Mouse (Mus musculus) forebrain, embryonic 10.5 days (tissue): Measurements from ENCODE around the gene Tom1l1. TPM values are rescaled to one million over a fixed set of nuclear protein-coding genes. Genes with fewer than 3 reads are reported as not detected.

ENCODE experiments used
- DNase-seq: peaks from one replicate; pipeline ENCODE4 v3.0.0-alpha.2; 2017; ENCODE audit warnings: low spot score; ENCODE audit errors: extremely low spot score
- H3K27ac ChIP-seq: fragments of 300-500 bp; sonication (generic); 2 replicates; pipeline ENCODE4 v1.5.1; 2016; ENCODE audit warnings: mild to moderate bottlenecking
- H3K27me3 ChIP-seq: fragments of 300-500 bp; sonication (generic); 2 replicates; pipeline ENCODE4 v1.6.1; 2016; ENCODE audit warnings: mild to moderate bottlenecking; ENCODE audit not compliant: poor library complexity, severe bottlenecking
- H3K36me3 ChIP-seq: fragments of 300-500 bp; sonication (generic); replicated peaks from 2 replicates; pipeline ENCODE4 v1.6.1; 2016; ENCODE audit warnings: mild to moderate bottlenecking, moderate library complexity
- H3K4me1 ChIP-seq: fragments of 300-500 bp; sonication (generic); 2 replicates; pipeline ENCODE4 v1.6.1; 2016
- H3K4me3 ChIP-seq: fragments of 300-500 bp; sonication (generic); 2 replicates; pipeline ENCODE4 v1.5.1; 2016; ENCODE audit warnings: mild to moderate bottlenecking, moderate library complexity
- H3K9me3 ChIP-seq: fragments of 300-500 bp; sonication (generic); 2 replicates; pipeline ENCODE4 v1.6.1; 2016; ENCODE audit warnings: mild to moderate bottlenecking, moderate library complexity
- WGBS: fragments of 180-500 bp; shearing (Covaris S2); methylation state at CpG from one replicate; pipeline ENCODE4 v1.1.7; 2016; 5-methylcytosine and 5-hydroxymethylcytosine counted together
- polyA plus RNA-seq: library from polyadenylated mRNA; unstranded; fragments of >200 nt; fragmentation: Nextera tagmentation; extraction: Ambion mirVana; gene quantifications from 2 replicates; pipeline ENCODE4 v1.2.1, GENCODE M21; 2016

Gene Tom1l1
- polyA plus RNA-seq, 1 experiment from 2014 or later = 19.6 TPM

DNA sequence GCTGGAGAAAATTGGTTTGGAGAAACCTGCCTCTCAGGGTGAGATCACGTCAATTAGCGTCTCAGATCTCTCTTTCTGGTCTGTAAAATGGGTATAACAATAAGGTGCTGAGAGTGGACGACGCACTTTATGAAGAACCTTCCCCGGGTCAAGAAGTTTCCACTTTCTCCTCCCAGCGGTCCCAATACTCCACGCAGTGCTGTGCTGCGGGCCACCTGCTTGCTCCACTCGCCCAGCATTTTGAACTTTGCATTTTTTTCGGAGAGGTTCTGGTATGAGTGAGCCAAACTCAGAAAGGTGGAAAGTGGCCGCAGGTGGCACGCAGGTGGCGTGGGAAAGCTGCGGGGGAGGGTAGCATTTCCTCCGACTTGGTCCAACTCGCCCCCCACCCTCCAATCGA, 1.1 kb downstream of the Tom1l1 start:
- H3K36me3 ChIP-seq = peaks cover 21% of the 10 kb centered on the region
- peak overlapping the region; percentile 89 for H3K27ac ChIP-seq
- DNase-seq = no peak
- H3K4me1 ChIP-seq = peaks cover 30% of the 10 kb centered on the region
- peak overlapping the region; percentile 69 for H3K4me3 ChIP-seq
- under 1% methylated on average over 17 of the region's 17 CpGs for WGBS
- peaks cover 20% of the 10 kb centered on the region for H3K27me3 ChIP-seq
- H3K9me3 ChIP-seq = no peaks in the 10 kb centered on the region; the same call in 1 of the 2 replicates

DNA sequence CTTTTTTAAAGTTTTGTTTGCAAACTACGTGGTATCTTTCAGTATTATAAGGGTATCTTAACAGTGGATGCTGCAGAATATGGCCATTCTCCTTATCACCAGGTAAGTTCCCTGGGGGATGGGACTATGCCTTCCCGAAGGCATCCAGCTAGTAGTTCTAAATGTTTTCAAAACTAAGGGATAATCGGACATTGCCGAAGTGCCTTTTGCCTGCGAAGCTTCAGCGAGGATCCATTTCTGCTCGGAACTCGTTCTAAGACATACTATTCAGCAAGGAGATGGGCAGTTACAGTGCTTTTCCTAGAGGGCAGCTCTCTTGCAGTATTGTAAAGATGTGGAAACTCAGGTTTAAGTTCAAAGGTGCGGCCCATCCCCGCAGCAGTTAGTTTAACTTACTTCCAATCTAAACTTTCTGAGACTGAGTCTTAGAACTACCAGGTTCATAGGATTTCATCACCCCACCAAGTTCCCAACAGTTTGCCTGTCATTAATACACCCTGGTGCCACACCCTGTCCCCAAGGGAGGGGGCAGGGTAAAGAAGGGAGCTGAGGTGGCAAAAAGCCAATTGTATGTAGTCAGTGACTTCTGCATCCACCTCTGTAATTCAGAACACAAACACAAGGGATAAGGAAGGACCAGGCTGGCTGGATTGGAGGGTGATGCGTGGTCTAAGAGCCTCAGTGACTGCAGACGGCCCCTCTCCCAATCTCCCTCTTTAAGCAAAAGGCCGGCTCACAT, 1.7 kb downstream of the Tom1l1 start:
- peaks cover 30% of the 10 kb centered on the region for H3K4me1 ChIP-seq
- peaks cover 20% of the 10 kb centered on the region for H3K27me3 ChIP-seq
- no peak for DNase-seq
- H3K4me3 ChIP-seq = peak overlapping the region; percentile 69
- 74% methylated on average over 13 of the region's 13 CpGs for WGBS
- no peaks in the 10 kb centered on the region; the same call in 1 of the 2 replicates for H3K9me3 ChIP-seq
- peaks cover 22% of the 10 kb centered on the region for H3K36me3 ChIP-seq
- peak overlapping the region; percentile 89 for H3K27ac ChIP-seq

DNA sequence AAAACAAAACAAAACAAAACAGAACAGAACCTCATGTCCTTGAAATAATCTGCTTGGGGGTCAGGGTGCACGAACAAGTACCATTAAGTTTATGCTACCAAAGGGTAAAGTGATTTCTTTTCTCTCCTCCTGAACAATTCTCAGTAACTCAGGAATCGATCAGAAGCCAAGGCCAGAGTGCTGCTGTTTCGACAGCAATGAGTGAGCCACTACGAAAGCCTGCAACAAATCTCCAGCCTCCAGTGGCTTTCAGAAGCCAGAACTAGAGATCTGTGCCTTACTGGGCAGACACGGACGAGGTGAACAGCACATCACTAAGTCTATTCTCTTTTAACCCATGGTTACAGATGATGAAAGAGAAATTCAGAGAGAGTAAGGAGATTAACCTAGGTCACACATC, 3.0 kb downstream of the Tom1l1 start:
- H3K27ac ChIP-seq = no peak overlapping the region
- DNase-seq = no peak
- WGBS = 82% methylated on average over 6 of the region's 6 CpGs
- H3K36me3 ChIP-seq = peaks cover 33% of the 10 kb centered on the region
- peaks cover 20% of the 10 kb centered on the region for H3K27me3 ChIP-seq
- H3K4me1 ChIP-seq = peaks cover 27% of the 10 kb centered on the region
- no peak overlapping the region for H3K4me3 ChIP-seq
- H3K9me3 ChIP-seq = no peaks in the 10 kb centered on the region; the same call in 1 of the 2 replicates

DNA sequence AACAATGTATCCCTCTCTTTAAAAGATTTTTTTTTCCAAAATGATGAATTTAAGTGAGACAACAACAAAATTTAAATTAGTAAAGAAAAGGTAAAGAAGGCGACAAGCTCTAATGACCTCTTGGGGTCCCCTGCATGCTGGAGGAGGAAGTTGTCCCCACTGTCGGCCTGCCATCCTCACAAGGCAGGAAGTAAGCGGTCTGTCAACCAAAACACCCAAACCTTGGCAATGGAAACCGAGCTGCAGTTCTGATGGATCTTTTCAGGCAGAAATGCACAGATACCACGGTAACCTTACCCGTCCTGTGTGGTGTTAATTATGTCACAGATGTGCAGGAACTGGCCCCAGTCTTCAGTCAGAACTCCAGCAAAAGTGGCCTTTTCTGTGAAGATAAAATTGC, 3.4 kb downstream of the Tom1l1 start:
- WGBS = 68% methylated on average over 6 of the region's 6 CpGs
- Histone ChIP-seq H3K27ac (no peak overlapping the region), H3K4me3 (no peak overlapping the region), H3K36me3 (peaks cover 36% of the 10 kb centered on the region), H3K4me1 (peaks cover 23% of the 10 kb centered on the region), H3K9me3 (no peaks in the 10 kb centered on the region; the same call in 1 of the 2 replicates), H3K27me3 (peaks cover 20% of the 10 kb centered on the region)
- no peak for DNase-seq

DNA sequence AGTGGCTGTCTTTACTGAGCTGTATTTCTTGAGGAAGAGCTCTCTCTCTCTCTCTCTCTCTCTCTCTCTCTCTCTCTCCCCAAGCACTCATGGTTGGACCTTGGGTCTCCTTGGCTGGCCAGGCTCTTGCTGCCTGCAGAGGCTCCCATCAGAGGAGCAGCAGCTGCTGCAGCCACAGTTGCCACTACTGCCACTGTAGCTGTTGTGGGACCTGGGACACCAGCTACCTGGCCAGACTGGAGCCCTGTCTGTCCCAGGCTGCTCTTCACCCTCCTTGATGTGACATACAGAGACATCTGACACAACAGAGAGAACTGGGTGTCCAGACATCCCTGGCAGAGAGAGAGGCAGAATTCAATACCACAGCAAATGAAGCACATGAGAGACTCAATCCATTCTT, 7.0 kb downstream of the Tom1l1 start:
- Histone ChIP-seq H3K27ac (no peak overlapping the region), H3K36me3 (peaks cover 39% of the 10 kb centered on the region), H3K27me3 (peaks cover 4% of the 10 kb centered on the region), H3K4me1 (peaks cover 24% of the 10 kb centered on the region), H3K4me3 (no peak overlapping the region), H3K9me3 (no peaks in the 10 kb centered on the region)
- no peak for DNase-seq

DNA sequence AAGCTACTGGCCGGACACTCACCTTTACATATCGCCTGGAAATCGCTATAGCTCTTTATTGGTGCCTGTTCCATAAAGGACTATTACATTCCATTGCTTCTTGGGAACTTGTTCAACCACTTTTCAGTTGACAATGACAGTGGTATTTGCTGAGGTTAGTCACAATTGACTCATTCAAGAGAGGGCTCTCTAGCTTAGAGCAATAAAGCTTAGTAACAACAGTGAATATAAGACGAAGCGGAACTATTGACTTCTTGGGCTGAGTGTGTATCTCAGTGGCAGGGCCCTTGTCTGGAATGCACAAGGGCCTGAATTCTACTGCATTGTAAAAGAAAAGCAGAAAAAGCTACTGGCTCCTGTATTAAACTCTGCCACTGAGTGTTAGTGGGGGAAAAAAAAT, 9.6 kb downstream of the Tom1l1 start:
- H3K4me3 ChIP-seq = no peak overlapping the region
- no peaks in the 10 kb centered on the region for H3K9me3 ChIP-seq
- DNase-seq = no peak
- H3K27ac ChIP-seq = no peak overlapping the region
- 90% methylated on average over 5 of the region's 5 CpGs for WGBS
- peaks cover 38% of the 10 kb centered on the region for H3K36me3 ChIP-seq
- no peaks in the 10 kb centered on the region for H3K27me3 ChIP-seq
- peaks cover 18% of the 10 kb centered on the region for H3K4me1 ChIP-seq

DNA sequence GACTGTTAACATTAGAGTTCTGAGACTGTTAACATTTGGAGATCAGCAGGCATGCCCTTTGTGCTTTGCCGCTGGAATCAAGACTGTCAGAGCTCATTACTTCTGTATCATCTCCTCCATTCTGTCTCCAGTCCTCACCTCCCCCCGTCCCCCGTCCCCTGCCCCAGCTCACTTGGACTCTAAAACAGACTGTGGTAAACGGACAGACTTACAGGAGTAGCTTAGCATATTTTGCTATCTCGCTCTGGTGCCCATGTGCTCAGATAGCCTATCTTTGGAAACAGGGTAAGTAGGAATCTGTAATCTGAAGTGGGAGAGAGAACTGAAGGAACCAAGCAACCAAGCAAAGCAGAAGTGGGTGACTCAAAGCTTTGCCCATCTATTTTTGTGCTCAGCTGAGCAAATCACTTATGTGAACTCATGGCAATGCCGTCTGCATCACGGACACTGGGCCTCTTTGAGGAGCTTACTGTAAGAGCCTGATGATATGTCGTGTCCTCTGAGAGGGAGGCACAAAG, 10.3 kb downstream of the Tom1l1 start:
- no peak for DNase-seq
- Histone ChIP-seq H3K27me3 (no peaks in the 10 kb centered on the region), H3K9me3 (no peaks in the 10 kb centered on the region), H3K36me3 (peaks cover 38% of the 10 kb centered on the region), H3K4me3 (no peak overlapping the region), H3K27ac (no peak overlapping the region), H3K4me1 (peaks cover 18% of the 10 kb centered on the region)
- 60% methylated on average over 8 of the region's 8 CpGs for WGBS

DNA sequence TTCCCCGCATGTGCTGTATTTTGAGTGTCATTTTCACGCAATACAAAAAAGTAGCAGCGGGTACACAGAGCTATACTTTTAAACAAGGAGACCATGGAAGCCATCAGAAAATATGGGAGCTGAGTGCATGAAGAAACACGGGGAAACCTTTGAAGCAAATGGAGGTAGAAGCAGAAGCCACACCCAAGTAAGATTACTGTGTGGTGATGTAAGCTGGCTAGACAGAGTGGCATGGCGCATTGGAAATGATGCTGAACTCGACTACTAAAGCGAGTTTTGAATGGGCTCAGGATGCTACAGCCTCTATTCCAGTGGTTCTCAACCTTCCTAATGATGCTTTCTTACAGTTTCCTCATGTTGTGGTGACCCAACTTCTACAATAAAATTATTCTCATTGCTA, 11.1 kb downstream of the Tom1l1 start:
- H3K27me3 ChIP-seq = no peaks in the 10 kb centered on the region
- 89% methylated on average over 7 of the region's 7 CpGs for WGBS
- H3K27ac ChIP-seq = no peak overlapping the region
- H3K9me3 ChIP-seq = no peaks in the 10 kb centered on the region
- no peak for DNase-seq
- H3K4me3 ChIP-seq = no peak overlapping the region
- peaks cover 38% of the 10 kb centered on the region for H3K36me3 ChIP-seq
- H3K4me1 ChIP-seq = peaks cover 18% of the 10 kb centered on the region

DNA sequence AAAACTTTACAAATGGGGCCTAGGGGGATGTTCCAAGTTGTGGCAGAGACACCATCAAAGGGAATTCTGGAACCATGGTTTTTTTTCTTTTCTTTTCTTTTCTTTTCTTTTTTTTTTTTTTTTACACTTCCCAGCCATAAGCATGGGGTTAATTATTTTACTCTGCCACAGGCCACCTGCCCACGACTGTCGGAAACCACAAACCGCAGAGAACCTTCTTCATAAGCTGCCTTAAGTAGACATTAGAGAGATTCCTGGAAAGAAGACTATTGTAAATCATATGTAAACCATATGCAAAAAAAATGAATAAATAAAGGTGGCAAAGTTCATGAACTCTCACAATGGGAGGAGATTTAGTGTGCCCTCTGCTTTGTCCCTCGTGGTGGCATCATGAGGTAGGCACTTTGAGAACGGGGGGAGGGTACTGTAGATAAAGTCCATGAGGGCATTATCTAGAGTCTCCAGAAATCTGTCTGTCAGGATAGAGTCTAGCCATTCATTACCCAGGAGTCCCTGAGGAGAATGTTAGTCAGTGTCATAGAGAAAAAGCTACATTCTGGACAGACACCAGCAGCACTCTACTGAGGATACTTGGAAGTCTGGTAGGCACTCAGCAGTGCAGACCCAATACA, 12.6 kb downstream of the Tom1l1 start:
- no peak for DNase-seq
- peaks cover 18% of the 10 kb centered on the region for H3K4me1 ChIP-seq
- WGBS = 89% methylated on average over 5 of the region's 5 CpGs
- peaks cover 30% of the 10 kb centered on the region for H3K36me3 ChIP-seq
- no peaks in the 10 kb centered on the region for H3K9me3 ChIP-seq
- H3K27me3 ChIP-seq = no peaks in the 10 kb centered on the region
- H3K4me3 ChIP-seq = no peak overlapping the region
- H3K27ac ChIP-seq = no peak overlapping the region

DNA sequence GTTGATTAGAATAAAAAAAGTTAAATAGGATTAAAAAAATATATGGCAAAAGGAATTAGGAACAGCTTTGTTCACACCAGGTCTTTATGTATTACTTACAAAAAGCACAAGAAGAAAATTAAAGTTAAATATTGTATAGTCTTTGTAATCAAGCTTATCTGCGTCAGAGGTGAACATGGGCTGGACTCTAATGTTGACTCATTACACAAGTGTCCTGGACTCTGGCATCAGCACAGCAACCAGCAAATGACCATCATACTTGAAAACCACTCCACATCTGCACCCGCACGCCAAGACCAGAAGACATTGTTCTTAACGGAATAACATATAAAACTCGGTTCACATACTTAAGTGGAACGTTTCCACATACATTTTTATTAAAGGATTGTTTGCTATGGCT, 20.8 kb downstream of the Tom1l1 start:
- 94% methylated on average over 6 of the region's 6 CpGs for WGBS
- Histone ChIP-seq H3K27ac (no peak overlapping the region), H3K27me3 (no peaks in the 10 kb centered on the region)

DNA sequence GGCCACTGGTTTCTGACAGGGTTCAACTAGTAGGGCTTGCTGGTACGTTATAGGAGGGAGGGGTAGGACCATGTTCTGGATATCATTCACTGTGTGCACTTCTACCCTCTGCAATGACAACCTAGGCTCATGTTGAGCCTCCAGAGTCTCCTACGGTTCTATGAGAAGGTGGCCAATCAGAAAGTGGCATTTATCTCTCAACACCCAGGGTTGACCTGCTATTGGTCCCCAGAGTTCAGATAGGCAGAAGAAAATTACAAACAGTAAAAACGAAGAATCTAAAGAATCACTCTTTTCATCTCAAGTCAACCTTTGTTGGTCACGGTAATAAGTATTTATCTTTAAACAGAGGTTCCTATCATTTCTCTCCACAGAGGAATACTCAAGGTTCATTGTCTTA, 21.2 kb downstream of the Tom1l1 start:
- Histone ChIP-seq H3K27ac (no peak overlapping the region), H3K4me1 (peaks cover 39% of the 10 kb centered on the region), H3K27me3 (no peaks in the 10 kb centered on the region), H3K36me3 (peaks cover 19% of the 10 kb centered on the region), H3K9me3 (no peaks in the 10 kb centered on the region), H3K4me3 (no peak overlapping the region)
- no peak for DNase-seq
- WGBS = 87% methylated on average over 4 of the region's 4 CpGs

More for the DNA sequence above, 20.8 kb downstream of the Tom1l1 start:
- DNase-seq = no peak
- peaks cover 39% of the 10 kb centered on the region for H3K4me1 ChIP-seq
- H3K4me3 ChIP-seq = no peak overlapping the region
- H3K9me3 ChIP-seq = no peaks in the 10 kb centered on the region
- peaks cover 22% of the 10 kb centered on the region for H3K36me3 ChIP-seq

DNA sequence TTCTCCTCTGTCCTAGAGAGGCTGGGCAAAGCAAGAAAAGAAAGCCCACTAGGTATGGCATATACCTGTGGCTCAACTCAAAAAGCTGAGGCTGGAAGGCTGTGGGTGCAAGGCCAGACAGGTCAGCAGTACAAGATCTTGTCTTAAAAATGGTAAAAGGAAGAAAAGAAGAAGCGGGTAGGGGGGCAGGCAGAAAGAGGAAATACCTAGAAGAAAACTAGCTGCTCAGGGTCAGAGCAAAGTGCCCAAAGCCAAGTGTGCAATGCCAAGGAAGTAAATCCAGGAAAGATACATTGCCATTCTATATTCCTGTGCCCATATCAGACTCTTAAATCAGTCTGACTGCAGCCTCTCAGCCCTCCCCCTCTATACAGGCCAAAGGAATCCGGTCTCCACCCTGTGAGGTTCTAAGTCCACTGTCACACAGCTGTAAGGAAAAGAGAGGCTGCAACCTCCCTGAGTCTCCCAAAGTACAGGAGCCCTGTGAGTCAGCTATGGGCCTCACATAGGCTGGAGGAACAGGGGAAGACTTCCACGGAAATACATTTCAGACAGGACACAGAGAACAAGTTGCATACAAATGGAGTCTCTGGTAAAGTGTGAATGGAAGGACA, 21.9 kb downstream of the Tom1l1 start:
- Histone ChIP-seq H3K27me3 (no peaks in the 10 kb centered on the region), H3K4me1 (peaks cover 39% of the 10 kb centered on the region), H3K36me3 (peaks cover 25% of the 10 kb centered on the region), H3K27ac (peak overlapping the region; percentile 79), H3K4me3 (no peak overlapping the region), H3K9me3 (no peaks in the 10 kb centered on the region)
- DNase-seq = no peak
- WGBS = 70% methylated on average over 3 of the region's 3 CpGs

DNA sequence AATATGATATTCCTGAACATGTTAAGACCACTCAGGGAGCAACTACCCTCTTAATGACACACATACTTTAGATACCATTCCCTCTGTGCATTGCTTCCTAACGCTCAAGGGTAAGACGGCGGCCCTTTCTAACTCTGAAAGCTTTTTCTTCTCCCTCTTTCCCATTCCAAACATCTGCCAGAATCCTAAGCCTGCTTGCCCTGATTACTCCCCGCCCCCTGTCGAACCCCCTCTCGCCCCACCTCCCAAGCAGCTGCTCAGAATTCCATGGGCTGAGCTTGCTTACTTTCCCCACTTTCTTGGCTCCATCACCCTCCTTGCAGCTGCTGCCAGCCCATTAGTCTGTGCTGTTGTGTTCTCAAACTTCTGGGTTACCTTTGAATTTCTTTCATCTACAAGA, 23.0 kb downstream of the Tom1l1 start:
- H3K27ac ChIP-seq = peak overlapping the region; percentile 79
- 8% methylated on average over 6 of the region's 6 CpGs for WGBS
- peak; percentile 19 for DNase-seq

More for the DNA sequence above, 23.0 kb downstream of the Tom1l1 start:
- peaks cover 34% of the 10 kb centered on the region for H3K36me3 ChIP-seq
- H3K4me1 ChIP-seq = peaks cover 39% of the 10 kb centered on the region
- no peak overlapping the region for H3K4me3 ChIP-seq
- no peaks in the 10 kb centered on the region for H3K27me3 ChIP-seq
- no peaks in the 10 kb centered on the region for H3K9me3 ChIP-seq
